Mouse (Mus musculus) midbrain, embryonic 14.5 days (tissue): ENCODE data around the gene Gm21970. TPM values are rescaled to one million over a fixed set of nuclear protein-coding genes. Genes with fewer than 3 reads are reported as not detected.
A peak's percentile ranks its signal among the peaks of the same experiment; 100 is the strongest.

Source experiments
- ATAC-seq: fragments of 200-750 bp; cut with Nextera tagmentation; 2 replicates; pipeline ENCODE4 v1.8.0; 2017; ENCODE audit warnings: moderate number of reproducible peaks, moderate library complexity; ENCODE audit not compliant: low FRiP score, low TSS enrichment
- DNase-seq: peaks from one replicate; pipeline ENCODE4 v3.0.0-alpha.2; 2015
- H3K27ac ChIP-seq: fragments of 300-500 bp; sonication (generic); replicated peaks from 2 replicates; pipeline ENCODE4 v1.5.1; 2014; ENCODE audit warnings: mild to moderate bottlenecking, low read depth, low read length, moderate library complexity
- H3K27me3 ChIP-seq: fragments of 300-500 bp; sonication (generic); 2 replicates; pipeline ENCODE4 v1.6.1; 2014; ENCODE audit warnings: low read length, control low read depth, mixed read lengths; ENCODE audit not compliant: control insufficient read depth, insufficient read depth
- H3K36me3 ChIP-seq: fragments of 300-500 bp; sonication (generic); 2 replicates; pipeline ENCODE4 v1.6.1; 2014; ENCODE audit warnings: low read length, control low read depth; ENCODE audit not compliant: control insufficient read depth, insufficient read depth
- H3K4me1 ChIP-seq: fragments of 300-500 bp; sonication (generic); 2 replicates; pipeline ENCODE4 v1.6.1; 2014; ENCODE audit warnings: mild to moderate bottlenecking, antibody characterized with exemption, low read length, control low read depth; ENCODE audit not compliant: control insufficient read depth, insufficient read depth
- H3K4me2 ChIP-seq: fragments of 300-500 bp; sonication (generic); 2 replicates; pipeline ENCODE4 v1.6.1; 2014; ENCODE audit warnings: mild to moderate bottlenecking, low read length, moderate library complexity
- H3K4me3 ChIP-seq: fragments of 300-500 bp; sonication (generic); replicated peaks from 2 replicates; pipeline ENCODE4 v1.5.1; 2014; ENCODE audit warnings: low read depth, low read length
- H3K9ac ChIP-seq: fragments of 300-500 bp; sonication (generic); replicated peaks from 2 replicates; pipeline ENCODE4 v1.6.1; 2014; ENCODE audit warnings: mild to moderate bottlenecking, low read length, moderate library complexity
- H3K9me3 ChIP-seq: fragments of 300-500 bp; sonication (generic); 2 replicates; pipeline ENCODE4 v1.6.1; 2016; ENCODE audit warnings: low read length, control low read depth, mixed read lengths; ENCODE audit not compliant: control insufficient read depth
- WGBS: fragments of 180-500 bp; shearing (Covaris S2); extraction: QIAGEN DNeasy Blood & Tissue Kit; methylation state at CpG from one replicate; pipeline ENCODE4 v1.1.7; 2014; 5-methylcytosine and 5-hydroxymethylcytosine counted together
- polyA plus RNA-seq: library from polyadenylated mRNA; unstranded; fragments of >200 nt; fragmentation: Nextera tagmentation; extraction: Ambion mirVana; gene quantifications from 2 replicates; pipeline ENCODE4 v1.2.1, GENCODE M21; 2014

The Gm21970 gene
- polyA plus RNA-seq, 1 experiment from 2014 or later, result not detected

DNA sequence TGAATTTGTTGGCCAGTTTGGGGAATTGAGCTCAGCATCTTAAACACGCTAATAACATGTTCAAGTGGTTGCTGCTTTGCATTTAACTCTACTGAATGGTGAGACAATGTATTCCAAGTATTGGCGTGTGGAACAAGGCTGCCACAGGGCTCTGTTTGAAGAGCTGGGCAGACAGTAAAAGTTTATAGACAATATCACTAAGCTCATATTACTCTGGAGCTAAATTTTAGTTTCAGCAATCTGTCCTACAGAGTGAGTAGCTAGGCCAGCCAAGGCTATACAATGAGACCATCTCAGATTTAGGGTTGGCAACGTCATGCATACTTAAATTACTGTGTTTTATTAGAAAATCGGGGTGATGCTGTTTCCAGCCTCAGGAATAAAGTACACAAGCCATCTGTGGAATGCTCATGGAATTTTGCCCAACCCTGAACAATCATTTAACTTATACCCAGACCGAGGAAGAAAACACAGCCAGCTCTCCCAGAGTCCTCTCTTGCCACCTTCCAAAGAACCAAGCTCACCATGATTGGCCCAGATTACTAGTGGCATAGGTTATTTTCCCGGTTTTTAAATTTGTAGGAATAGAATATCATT lies 10.1 kb downstream of the Gm21970 start:
- no peak for ATAC-seq
- peaks cover 8% of the 10 kb centered on the region; the same call in 1 of the 2 replicates for H3K4me1 ChIP-seq

DNA sequence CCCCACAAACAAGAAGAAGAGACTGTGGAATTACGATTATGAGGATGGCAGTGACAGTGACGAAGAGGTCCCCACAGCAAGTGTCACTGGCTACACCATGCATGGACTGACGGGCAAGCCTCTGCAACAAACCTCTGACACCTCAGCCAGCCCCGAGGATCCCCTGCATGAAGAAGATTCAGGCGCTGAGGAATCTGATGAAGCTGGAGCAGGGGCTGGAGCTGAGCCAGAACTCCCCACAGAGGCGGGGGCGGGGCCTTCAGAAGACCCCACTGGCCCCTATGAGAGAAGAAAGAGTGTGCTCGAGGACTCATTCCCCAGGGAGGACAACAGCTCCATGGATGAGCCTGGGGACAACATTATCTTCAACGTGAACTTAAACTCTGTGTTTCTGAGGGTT lies 12.3 kb downstream of the Gm21970 start:
- Histone ChIP-seq H3K27ac (no peak overlapping the region), H3K4me1 (peaks cover 8% of the 10 kb centered on the region; the same call in 1 of the 2 replicates), H3K9ac (no peak overlapping the region), H3K36me3 (0 out of 2 replicates have a peak, but pooled peaks cover 10% of the 10 kb centered on the region), H3K27me3 (no peaks in the 10 kb centered on the region), H3K4me3 (no peak overlapping the region), H3K9me3 (no peaks in the 10 kb centered on the region), H3K4me2 (no peak overlapping the region)
- no peak for DNase-seq
- 82% methylated on average over 9 of the region's 9 CpGs for WGBS
- ATAC-seq, result no peak

More for the DNA sequence above, 10.1 kb downstream of the Gm21970 start:
- Histone ChIP-seq H3K27me3 (no peaks in the 10 kb centered on the region), H3K9ac (no peak overlapping the region), H3K36me3 (0 out of 2 replicates have a peak, but pooled peaks cover 10% of the 10 kb centered on the region), H3K4me2 (no peak overlapping the region), H3K27ac (no peak overlapping the region), H3K4me3 (no peak overlapping the region), H3K9me3 (no peaks in the 10 kb centered on the region)
- DNase-seq, result no peak
- 92% methylated on average over 6 of the region's 6 CpGs for WGBS

DNA sequence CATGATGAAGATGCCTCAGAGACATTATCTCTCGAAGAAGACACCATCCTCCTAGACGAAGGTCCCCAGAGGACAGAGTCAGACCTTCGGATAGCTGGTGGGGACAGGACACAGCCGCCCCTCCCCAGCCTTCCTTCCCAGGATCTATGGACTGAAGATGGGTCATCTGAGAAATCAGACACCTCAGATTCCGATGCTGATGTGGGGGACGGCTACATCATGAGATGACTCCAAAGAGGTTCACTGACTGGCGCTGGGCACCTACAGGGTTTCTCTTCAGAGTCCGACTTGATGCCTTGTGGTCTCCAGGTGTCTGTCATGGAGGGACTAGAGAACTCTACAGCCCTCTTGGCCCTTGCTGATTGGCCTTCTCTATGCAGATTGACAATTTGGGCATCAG lies 12.7 kb downstream of the Gm21970 start:
- Histone ChIP-seq H3K9ac (no peak overlapping the region), H3K4me1 (peaks cover 8% of the 10 kb centered on the region; the same call in 1 of the 2 replicates), H3K4me2 (no peak overlapping the region), H3K9me3 (no peaks in the 10 kb centered on the region), H3K27me3 (no peaks in the 10 kb centered on the region), H3K36me3 (0 out of 2 replicates have a peak, but pooled peaks cover 10% of the 10 kb centered on the region), H3K27ac (no peak overlapping the region), H3K4me3 (no peak overlapping the region)
- no peak for DNase-seq
- WGBS, result 94% methylated on average over 8 of the region's 8 CpGs
- ATAC-seq, result no peak

DNA sequence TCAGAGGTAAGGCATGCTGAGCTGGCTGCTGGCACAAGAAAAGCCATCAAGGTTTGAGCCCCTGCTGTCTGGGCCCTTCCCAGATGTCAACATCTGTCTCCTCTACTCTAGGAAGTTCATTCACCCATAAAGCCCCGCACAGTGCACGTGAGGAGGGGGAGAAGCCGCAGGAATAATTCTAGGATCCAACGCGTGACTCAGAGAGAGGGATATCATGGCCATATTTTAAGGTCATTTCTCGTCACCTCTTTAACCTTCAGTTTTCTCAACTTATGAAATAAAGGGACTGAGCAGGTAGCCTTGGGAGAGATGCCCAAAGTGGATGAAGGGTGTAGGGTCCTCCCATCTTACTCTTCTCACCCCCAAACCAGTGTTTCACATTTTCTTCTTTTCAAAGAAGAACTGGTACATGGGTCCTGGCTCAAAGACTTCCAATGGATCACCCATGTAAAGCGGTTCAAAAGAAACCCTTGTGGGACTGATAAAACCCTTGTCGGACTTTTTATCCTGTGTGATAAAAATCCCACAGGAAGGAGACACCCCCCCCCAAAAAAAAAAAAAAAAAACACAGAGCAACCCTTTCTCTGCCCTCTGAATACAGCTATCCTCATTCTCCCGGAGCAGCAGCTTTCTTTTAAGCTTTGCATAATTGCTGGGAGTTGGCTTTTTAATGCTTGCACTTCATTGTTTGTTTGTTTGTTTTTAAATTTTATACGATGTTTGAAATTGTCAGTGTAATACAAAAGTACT lies 13.5 kb downstream of the Gm21970 start:
- peaks cover 8% of the 10 kb centered on the region; the same call in 1 of the 2 replicates for H3K4me1 ChIP-seq
- H3K9me3 ChIP-seq, result no peaks in the 10 kb centered on the region
- no peaks in the 10 kb centered on the region for H3K27me3 ChIP-seq
- 0 out of 2 replicates have a peak, but pooled peaks cover 10% of the 10 kb centered on the region for H3K36me3 ChIP-seq
- no peak overlapping the region for H3K4me3 ChIP-seq
- H3K27ac ChIP-seq, result no peak overlapping the region
- ATAC-seq, result no peak
- 70% methylated on average over 10 of the region's 10 CpGs for WGBS
- H3K9ac ChIP-seq, result no peak overlapping the region
- DNase-seq, result no peak
- no peak overlapping the region for H3K4me2 ChIP-seq

DNA sequence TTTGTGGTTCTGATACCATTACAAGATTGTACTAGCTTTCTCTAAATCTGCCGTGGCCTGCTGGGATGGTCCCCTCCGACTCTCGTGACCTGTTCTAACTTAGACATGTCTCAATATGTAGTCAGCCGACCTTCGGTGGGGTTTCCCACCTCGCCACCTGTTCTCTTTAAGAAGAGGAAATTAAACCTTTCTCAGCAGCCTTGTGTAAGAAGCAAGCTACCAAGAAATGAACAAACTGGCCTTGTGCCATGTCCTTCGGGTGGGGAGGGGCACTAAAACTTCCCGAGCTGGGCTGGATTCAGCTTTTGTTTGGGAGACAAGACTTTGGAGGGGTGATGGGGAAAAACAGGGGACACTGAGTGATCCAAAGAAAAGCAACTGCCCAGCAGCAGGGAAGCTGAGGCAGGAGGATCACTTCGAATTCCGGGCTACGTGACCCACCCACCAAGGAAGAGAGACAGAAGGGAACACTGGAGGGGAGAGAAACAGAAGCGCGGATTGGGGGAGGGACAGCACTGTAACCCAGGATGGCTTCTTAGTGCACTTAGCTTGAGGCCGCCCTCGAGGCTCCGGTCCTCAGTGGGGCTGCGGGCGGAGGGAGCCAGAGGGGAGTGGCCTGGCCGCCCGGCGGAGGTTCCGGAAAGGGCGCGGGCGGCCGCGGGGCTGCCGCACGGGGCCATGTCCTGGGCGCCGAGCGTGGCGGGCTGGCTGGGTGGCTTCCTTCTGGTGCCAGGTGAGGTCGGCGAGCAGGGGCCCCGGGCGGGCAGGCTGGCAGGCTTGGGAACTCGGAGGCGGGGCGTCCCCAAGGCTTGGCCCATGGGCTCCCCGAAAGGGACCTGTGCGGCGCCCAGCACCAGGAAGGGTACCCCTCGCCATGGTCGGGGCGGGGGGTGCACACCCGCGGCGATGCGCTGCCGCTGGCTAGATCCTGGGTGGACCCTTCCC lies 14.4 kb downstream of the Gm21970 start, which contains the start of gene Il10rb:
TSS of gene Il10rb (plus strand) at position 525 of the 945 bp plus-strand sequence.
- peaks cover 8% of the 10 kb centered on the region; the same call in 1 of the 2 replicates for H3K4me1 ChIP-seq
- H3K4me2 ChIP-seq, result peak within 1 kb of the TSS; percentile 97
- peak; percentile 74 for ATAC-seq
- peak within 1 kb of the TSS; percentile 69 for H3K9ac ChIP-seq
- DNase-seq, result peak; percentile 74
- H3K27ac ChIP-seq, result 0 out of 2 replicates have a peak within 1 kb of the TSS, but pooled peaks have one; percentile 13
- no peaks in the 10 kb centered on the region for H3K9me3 ChIP-seq
- peak within 1 kb of the TSS; percentile 54 for H3K4me3 ChIP-seq
- 6% methylated on average over 51 of the region's 51 CpGs for WGBS
- H3K27me3 ChIP-seq, result no peaks in the 10 kb centered on the region
- 0 out of 2 replicates have a peak, but pooled peaks cover 10% of the 10 kb centered on the region for H3K36me3 ChIP-seq

DNA sequence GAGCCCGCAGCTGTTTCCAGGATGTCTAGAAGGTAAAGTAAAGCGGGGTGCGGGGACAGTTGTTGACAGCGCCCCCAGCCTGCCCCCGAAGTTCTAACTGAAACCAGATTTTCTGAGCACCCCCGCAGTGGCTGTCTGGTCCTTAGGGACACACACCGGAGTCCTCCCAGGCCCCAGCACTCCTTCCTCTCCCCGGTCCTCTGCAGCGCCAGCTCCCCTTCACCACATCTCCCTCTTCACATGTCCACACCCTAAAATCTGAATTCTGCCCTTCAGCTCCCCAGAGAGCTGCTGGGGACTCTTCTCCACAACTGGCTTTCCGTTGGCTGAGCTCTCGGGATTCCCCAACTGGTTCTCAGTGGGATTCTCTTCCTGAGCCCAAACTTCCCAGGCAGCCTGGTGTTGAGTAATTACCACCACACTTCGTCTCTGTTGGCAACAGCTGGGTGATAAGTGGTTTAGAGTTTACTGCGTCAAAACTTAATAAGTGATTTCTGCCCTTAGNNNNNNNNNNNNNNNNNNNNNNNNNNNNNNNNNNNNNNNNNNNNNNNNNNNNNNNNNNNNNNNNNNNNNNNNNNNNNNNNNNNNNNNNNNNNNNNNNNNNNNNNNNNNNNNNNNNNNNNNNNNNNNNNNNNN lies 15.2 kb downstream of the Gm21970 start:
- Histone ChIP-seq H3K27me3 (no peaks in the 10 kb centered on the region), H3K9ac (peak overlapping the region; percentile 69), H3K36me3 (0 out of 2 replicates have a peak, but pooled peaks cover 10% of the 10 kb centered on the region), H3K4me2 (peak overlapping the region; percentile 97), H3K4me3 (peak overlapping the region; percentile 54), H3K27ac (0 out of 2 replicates have a peak overlapping the region, but pooled peaks have one; percentile 13), H3K4me1 (peaks cover 8% of the 10 kb centered on the region; the same call in 1 of the 2 replicates), H3K9me3 (no peaks in the 10 kb centered on the region)
- no peak for ATAC-seq
- DNase-seq, result peak; percentile 48
- WGBS, result 3% methylated on average over 13 of the region's 13 CpGs

DNA sequence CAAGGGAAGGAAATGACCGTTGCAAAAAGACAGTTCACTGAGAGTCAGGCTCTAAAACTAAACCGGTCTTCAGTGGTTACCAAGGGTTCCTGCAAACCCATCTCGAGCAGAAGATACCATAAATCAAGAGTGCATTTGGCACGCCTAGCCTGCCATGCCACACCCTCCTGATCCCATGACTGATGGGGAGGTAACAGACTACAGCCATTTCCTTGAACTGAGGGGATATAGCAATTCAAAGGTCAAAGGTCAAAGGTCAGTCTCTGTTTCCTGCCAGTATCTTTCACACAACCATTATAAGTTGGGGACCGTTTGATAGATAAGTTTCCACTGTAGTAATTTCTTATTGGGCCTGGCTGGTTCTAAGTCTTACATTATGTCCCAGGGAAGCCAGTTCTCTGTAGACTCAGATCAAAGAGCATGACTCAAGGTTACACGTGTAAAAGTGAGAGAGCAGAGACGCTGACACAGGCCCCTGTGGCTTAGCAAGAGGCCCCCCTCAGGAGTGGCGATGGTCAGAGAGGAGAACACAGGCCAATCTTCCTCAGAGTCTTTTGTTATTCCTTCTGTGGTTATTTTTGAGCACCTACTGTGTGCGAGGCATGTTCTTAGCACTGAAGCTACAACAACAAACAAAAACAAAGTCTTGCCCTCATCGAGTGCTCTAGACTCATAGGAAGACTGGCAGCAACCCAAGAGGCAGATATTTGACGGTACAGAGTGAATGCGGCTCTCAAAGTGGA lies 21.8 kb downstream of the Gm21970 start:
- Histone ChIP-seq H3K27ac (no peak overlapping the region), H3K27me3 (no peaks in the 10 kb centered on the region), H3K4me1 (no peaks in the 10 kb centered on the region), H3K36me3 (no peaks in the 10 kb centered on the region), H3K9me3 (no peaks in the 10 kb centered on the region), H3K4me2 (no peak overlapping the region), H3K4me3 (no peak overlapping the region), H3K9ac (no peak overlapping the region)
- no peak for DNase-seq
- no peak for ATAC-seq
- 83% methylated on average over 12 of the region's 12 CpGs for WGBS
